Mouse (Mus musculus) liver, embryonic 14.5 days (tissue): ENCODE measurements at regions not wholly inside any gene's neighbourhood (a gene's known extent, or its start where the extent isn't known, plus 50 kb on each side); places are given as distances from the start of the nearest gene placed in this dataset.

Experiments used
- CTCF ChIP-seq: IDR thresholded peaks from 2 replicates; pipeline ENCODE4 v1.5.1; 2016; ENCODE audit warnings: antibody characterized with exemption, low read depth, control low read depth
- EP300 ChIP-seq: IDR thresholded peaks from 2 replicates; pipeline ENCODE4 v1.6.1; 2016; ENCODE audit warnings: antibody characterized with exemption, low read depth

DNA sequence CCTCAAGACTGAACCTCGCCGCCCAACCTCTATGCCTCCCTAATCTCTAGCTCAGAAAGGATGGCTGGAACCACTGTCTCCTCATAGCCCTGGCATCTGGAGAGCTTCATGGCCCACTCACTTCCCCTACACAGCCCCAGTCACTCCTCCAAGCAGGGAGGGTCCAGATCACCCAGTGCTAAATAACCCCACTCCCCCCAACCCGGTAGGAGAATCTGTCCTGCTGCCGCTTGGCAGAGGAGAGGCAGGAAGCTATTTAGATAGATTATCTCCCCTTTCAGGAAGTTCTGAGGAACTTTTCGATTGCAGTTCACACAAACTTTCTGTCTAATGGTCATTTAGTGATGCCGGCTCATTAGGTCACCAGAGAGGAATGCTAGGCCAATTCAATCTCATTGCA is 196.9 kb downstream of the Sox9 start:
- TF ChIP-seq CTCF (no peak), EP300 (no peak)
